Mouse (Mus musculus): ENCODE measurements around the gene Tmprss11d.
A peak's percentile ranks its signal among the peaks of the same experiment; 100 is the strongest.

- peak; percentile 14; the same call in 1 of the 2 replicates for TF ChIP-seq CTCF (IDR thresholded peaks at IDR 0.05; ENCODE audit: control insufficient read depth, insufficient read depth, insufficient replicate concordance, low read depth, low read length)
- no peak for TF ChIP-seq POLR2A (IDR thresholded peaks at IDR 0.05; ENCODE audit: control insufficient read depth, low read depth, low read length)
Measured at GRCm38 (mm10) chr5:86419494-86419893, 46.3 kb upstream of the Tmprss11d start.
